Mouse (Mus musculus) heart, postnatal 14 days (tissue): ENCODE data around the gene Sort1. TPM values are rescaled to one million over a fixed set of nuclear protein-coding genes. Genes with fewer than 3 reads are reported as not detected.
A peak's percentile ranks its signal among the peaks of the same experiment; 100 is the strongest.

Source experiments
- DNase-seq, 2 experiments: peaks; one replicate each; pipeline ENCODE4 v3.0.0; 2021 to 2022
- intact Hi-C: fragments of 180-260 bp; cut with DNase I; formaldehyde crosslinking; loops from one replicate; pipeline ENCODE4 v1.15.1; 2025
- total RNA-seq, 2 experiments: library from RNA; stranded (reverse); gene quantifications; 2 replicates each; pipeline ENCODE4 v1.2.3; 2021

The Sort1 gene
- total RNA-seq, 2 experiments from 2014 or later: 19.8 to 24.1 TPM

GRCm38 (mm10) chr3:108291036-108291799 is 7.3 kb downstream of the Sort1 start:
- intact Hi-C loops: no loop called here
- no peak for DNase-seq

GRCm38 (mm10) chr3:108294398-108294797 is 10.5 kb downstream of the Sort1 start:
- DNase-seq: peak in 1 of 2 experiments; percentile 31
- intact Hi-C loops: no loop called here

GRCm38 (mm10) chr3:108295379-108296219 is 11.7 kb downstream of the Sort1 start:
- peak; percentile 52 to 61 for DNase-seq
- intact Hi-C loops: loop anchor here (5.0 kb wide), 1 partner anchor 47 kb away; no protein-coding TSS in a partner anchor

GRCm38 (mm10) chr3:108296220-108297049 is 12.6 kb downstream of the Sort1 start:
- intact Hi-C loops: loop anchor here (5.0 kb wide), 1 partner anchor 46 kb away; no protein-coding TSS in a partner anchor
- peak; percentile 59 to 64 for DNase-seq

GRCm38 (mm10) chr3:108297050-108297419 is 13.2 kb downstream of the Sort1 start:
- intact Hi-C loops: loop anchor here (5.0 kb wide), 1 partner anchor 45 kb away; no protein-coding TSS in a partner anchor
- DNase-seq: no peak

- DNase-seq: no peak
- intact Hi-C loops: loop anchor here (5.0 kb wide), 1 partner anchor 44 kb away; no protein-coding TSS in a partner anchor
These were observed 14.0 kb downstream of the Sort1 start for GRCm38 (mm10) chr3:108297603-108298553.

- intact Hi-C loops: no loop called here
- no peak for DNase-seq
These were observed 16.7 kb downstream of the Sort1 start for GRCm38 (mm10) chr3:108300455-108301030.

- DNase-seq: no peak
- intact Hi-C loops: no loop called here
These were observed 19.8 kb downstream of the Sort1 start for GRCm38 (mm10) chr3:108303683-108304082.

GRCm38 (mm10) chr3:108304747-108305146 is 20.9 kb downstream of the Sort1 start:
- DNase-seq: no peak
- intact Hi-C loops: no loop called here

GRCm38 (mm10) chr3:108306387-108306786 is 22.5 kb downstream of the Sort1 start:
- peak in 1 of 2 experiments; percentile 30 for DNase-seq
- intact Hi-C loops: no loop called here

- intact Hi-C loops: no loop called here
- DNase-seq: no peak
These were observed 23.6 kb downstream of the Sort1 start for GRCm38 (mm10) chr3:108307485-108307884.

- peak in 1 of 2 experiments; percentile 23 for DNase-seq
- intact Hi-C loops: no loop called here
These were observed 27.0 kb downstream of the Sort1 start for GRCm38 (mm10) chr3:108310921-108311341.

- peak in 1 of 2 experiments; percentile 46 for DNase-seq
- intact Hi-C loops: no loop called here
These were observed 27.8 kb downstream of the Sort1 start for GRCm38 (mm10) chr3:108311688-108312087.

GRCm38 (mm10) chr3:108312414-108312813 is 28.5 kb downstream of the Sort1 start:
- intact Hi-C loops: no loop called here
- DNase-seq: no peak

GRCm38 (mm10) chr3:108313138-108313537 is 29.3 kb downstream of the Sort1 start:
- peak in 1 of 2 experiments; percentile 26 for DNase-seq
- intact Hi-C loops: no loop called here

GRCm38 (mm10) chr3:108314038-108314675 is 30.3 kb downstream of the Sort1 start:
- intact Hi-C loops: no loop called here
- peak in 1 of 2 experiments; percentile 29 for DNase-seq

- DNase-seq: no peak
- intact Hi-C loops: no loop called here
These were observed 34.6 kb downstream of the Sort1 start for GRCm38 (mm10) chr3:108318517-108318916.

- intact Hi-C loops: loop anchor here (5.0 kb wide), 1 partner anchor 34 kb away; no protein-coding TSS in a partner anchor
- no peak for DNase-seq
These were observed 37.8 kb downstream of the Sort1 start for GRCm38 (mm10) chr3:108321671-108322070.
